ENCODE assay signal across 12 mouse cellular contexts in the genomic region with DNA sequence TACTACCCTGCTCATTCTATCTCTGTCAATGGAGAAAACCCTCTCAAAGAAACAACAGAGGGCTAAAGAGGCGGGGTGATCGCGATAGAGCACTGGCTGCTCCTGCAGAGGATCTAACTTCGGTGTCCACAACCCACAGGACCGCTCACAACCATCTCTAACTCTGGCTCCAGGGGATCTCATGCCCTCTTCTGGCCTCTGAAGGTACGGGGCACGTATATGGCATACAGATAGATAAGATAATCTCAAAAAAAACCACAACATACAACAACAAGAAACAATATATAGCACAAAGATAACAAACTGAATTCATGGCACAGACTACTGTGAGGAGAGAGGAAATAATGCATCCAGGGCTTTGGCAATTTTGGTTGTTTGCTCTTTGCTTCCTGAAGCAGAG. TPM values are rescaled to one million over a fixed set of nuclear protein-coding genes. Genes with fewer than 3 reads are reported as not detected.
DNase-seq lines count a peak whose midpoint lies in the region; ATAC-seq and TF ChIP-seq lines count a peak whose summit lies in the region.
"Had no signal": no experiment of that assay in that cellular context is flagged by ENCODE, and none has a peak within 500 bp of the region (broad histone marks: within the 10 kb centered on the region; RNA-seq: fewer than 3 reads in every experiment).

No protein-coding gene starts in this region.

- peak; percentile 25; the same call in 1 of the 2 replicates for TF ChIP-seq CTCF in cerebellum, adult 2 months (IDR thresholded peaks at IDR 0.05; ENCODE audit: borderline replicate concordance, insufficient read depth, low read depth, low read length)
- TF ChIP-seq CTCF in spleen, adult 2 months (IDR thresholded peaks at IDR 0.05; ENCODE audit: extremely low read depth, insufficient read depth, insufficient read length, insufficient replicate concordance), result peak; percentile 53; the same call in 1 of the 2 replicates

- peaks cover 2% of the 10 kb centered on the region; the same call in 1 of the 2 replicates for H3K36me3 ChIP-seq in spleen, adult 2 months (ENCODE audit: control insufficient read depth, insufficient read depth, low read length)

- no peak overlapping the region for H3K4me3 ChIP-seq in cerebellum, adult 2 months (replicated peaks; ENCODE audit: insufficient read depth, low read depth, low read length)
- H3K4me3 ChIP-seq in spleen, adult 2 months (ENCODE audit: extremely low read depth, insufficient read depth, insufficient read length), result no peak overlapping the region
- H3K4me3 ChIP-seq: embryonic facial prominence, embryonic 12.5 days; heart, embryonic 10.5 days had no signal

- intact Hi-C loops in left cerebral cortex, postnatal 36 days (cut with DNase I), result no loop called here
- intact Hi-C loops in gastrocnemius, postnatal 14 days (cut with DNase I; ENCODE audit: low total_unique reads), result loop anchor here (5.0 kb wide), 1 partner anchor 130 kb away; no protein-coding TSS in a partner anchor
- intact Hi-C loops in left cerebral cortex, postnatal 4 days (cut with DNase I), result no loop called here

- no peak overlapping the region for H3K27ac ChIP-seq in cerebellum, adult 2 months (ENCODE audit: insufficient read depth, low read length)
- H3K27ac ChIP-seq in spleen, adult 2 months (ENCODE audit: insufficient read depth, low read length), result peak overlapping the region; percentile 70
- H3K27ac ChIP-seq: embryonic facial prominence, embryonic 12.5 days; heart, embryonic 10.5 days; hindbrain, embryonic 14.5 days had no signal

- no peak for DNase-seq in cerebellum, adult 2 months
- no peak for DNase-seq in cerebellum, postnatal 36 days
- DNase-seq in spleen, adult 2 months (ENCODE audit: low read depth in 1 of 2, low spot score in 2 of 2), result peak in 1 of 2 experiments; percentile 68
- DNase-seq in spleen, adult 12 weeks (ENCODE audit: low spot score), result no peak
- DNase-seq in left cerebral cortex, postnatal 36 days (ENCODE audit: low spot score in 2 of 2), result no peak
- DNase-seq in gastrocnemius, postnatal 14 days, result no peak
- no peak for DNase-seq in left cerebral cortex, postnatal 4 days
- DNase-seq: right cerebral cortex, adult 18-20 months had no signal

- no peaks in the 10 kb centered on the region for H3K4me1 ChIP-seq in cerebellum, adult 2 months (ENCODE audit: control insufficient read depth, insufficient read depth, low read length)
- peaks cover 39% of the 10 kb centered on the region for H3K4me1 ChIP-seq in spleen, adult 2 months (ENCODE audit: control insufficient read depth, insufficient read depth, insufficient read length)

- ATAC-seq in megakaryocyte-erythroid progenitor cell, adult 5-6 weeks (replicated peaks; ENCODE audit: low FRiP score, low TSS enrichment, poor library complexity, severe bottlenecking), result peak; percentile 60

- WGBS in cerebellum, adult 2 months, result 69% methylated on average over 7 of the region's 7 CpGs
- WGBS in spleen, adult 2 months, result 36% methylated on average over 7 of the region's 7 CpGs

- H3K27me3 ChIP-seq in cerebellum, adult 2 months (ENCODE audit: control insufficient read depth, insufficient read depth, low read length), result no peaks in the 10 kb centered on the region
- no peaks in the 10 kb centered on the region for H3K27me3 ChIP-seq in spleen, adult 2 months (ENCODE audit: control insufficient read depth, insufficient read depth, low read length)
- H3K27me3 ChIP-seq: embryonic facial prominence, embryonic 12.5 days had no signal

- no peak for TF ChIP-seq POLR2A in cerebellum, adult 2 months (IDR thresholded peaks at IDR 0.05; ENCODE audit: borderline replicate concordance, insufficient read depth, low read length)
- no peak for TF ChIP-seq POLR2A in spleen, adult 2 months (IDR thresholded peaks at IDR 0.05; ENCODE audit: low read depth, low read length)

RNA-seq across cellular contexts. Expression of a gene that starts 2.2 kb away (rescaled TPM):
- 28.6 and 29.2 TPM in 2 replicates for polyA plus RNA-seq in cerebellum, adult 2 months (2012; rRNA removed)
- 22.1 and 25.3 TPM in 2 replicates for polyA plus RNA-seq in spleen, adult 2 months (2012; rRNA removed)
- 7.6 and 10.4 TPM in 2 replicates for total RNA-seq in megakaryocyte-erythroid progenitor cell, adult 5-6 weeks (2014; fragmentation: Nextera tagmentation)
- total RNA-seq in megakaryocyte-erythroid progenitor cell, adult 5-6 weeks (2017), result 2.5 and 4.2 TPM in 2 replicates
- total RNA-seq in left cerebral cortex, postnatal 36 days (2021), result 10 to 100 TPM; 12.2 to 14.5 TPM
- total RNA-seq in gastrocnemius, postnatal 14 days (2021), result 1 to 10 TPM; 2.4 to 3.0 TPM
- total RNA-seq in left cerebral cortex, postnatal 4 days (2021), result 10 to 100 TPM; 16.4 to 17.8 TPM

RNA-seq across cellular contexts. Expression of a gene that starts 22.1 kb away (rescaled TPM):
- 46.4 and 48.4 TPM in 2 replicates for polyA plus RNA-seq in cerebellum, adult 2 months (2012; rRNA removed)
- 18.8 and 24.5 TPM in 2 replicates for polyA plus RNA-seq in spleen, adult 2 months (2012; rRNA removed)
- 14.4 and 15.5 TPM in 2 replicates for total RNA-seq in megakaryocyte-erythroid progenitor cell, adult 5-6 weeks (2014; fragmentation: Nextera tagmentation)
- total RNA-seq in megakaryocyte-erythroid progenitor cell, adult 5-6 weeks (2017), result 10.4 and 11.3 TPM in 2 replicates
- 10 to 100 TPM; 39.1 to 42.7 TPM for total RNA-seq in left cerebral cortex, postnatal 36 days (2021)
- total RNA-seq in gastrocnemius, postnatal 14 days (2021), result 10 to 100 TPM; 39.6 to 74.8 TPM
- 10 to 100 TPM; 17.1 to 18.5 TPM for total RNA-seq in left cerebral cortex, postnatal 4 days (2021)

RNA-seq across cellular contexts. Expression of a gene that starts 55.5 kb away (rescaled TPM):
- 1.00 and 1.3 TPM in 2 replicates for polyA plus RNA-seq in cerebellum, adult 2 months (2012; rRNA removed)
- polyA plus RNA-seq in spleen, adult 2 months (2012; rRNA removed), result 174 and 200 TPM in 2 replicates
- 1.4 and 11.2 TPM in 2 replicates for total RNA-seq in megakaryocyte-erythroid progenitor cell, adult 5-6 weeks (2014; fragmentation: Nextera tagmentation)
- 0.38 and 1.4 TPM in 2 replicates for total RNA-seq in megakaryocyte-erythroid progenitor cell, adult 5-6 weeks (2017)
- total RNA-seq in left cerebral cortex, postnatal 36 days (2021), result 1 to 10 TPM; 2.6 to 2.7 TPM
- 1 to 10 TPM; 1.6 to 2.0 TPM for total RNA-seq in gastrocnemius, postnatal 14 days (2021)
- total RNA-seq in left cerebral cortex, postnatal 4 days (2021), result 1 to 10 TPM in 1 of 2 experiments, under 1 TPM in 1; 0.84 to 1.2 TPM
